In genomic region chr5:24729797-24730487, GRCm38 (mm10) we compare ENCODE assay signal across 8 mouse cellular contexts. TPM values are rescaled to one million over a fixed set of nuclear protein-coding genes. Genes with fewer than 3 reads are reported as not detected.
DNase-seq lines count a peak whose midpoint lies in the region; ATAC-seq and TF ChIP-seq lines count a peak whose summit lies in the region.

No protein-coding gene starts in this region.

- no peak for TF ChIP-seq EP300 in lung, postnatal 0 days (IDR thresholded peaks at IDR 0.05)
- no peak for TF ChIP-seq EP300 in liver, embryonic 14.5 days (IDR thresholded peaks at IDR 0.05; ENCODE audit: low read depth)

- WGBS in lung, postnatal 0 days = 1% methylated on average over 47 of the region's 49 CpGs
- WGBS in forebrain, embryonic 16.5 days = 2% methylated on average over 46 of the region's 49 CpGs
- 5% methylated on average over 47 of the region's 49 CpGs for WGBS in liver, embryonic 14.5 days (ENCODE audit: insufficient replicate concordance)
- WGBS in stomach, embryonic 15.5 days = 1% methylated on average over 48 of the region's 49 CpGs

- peak overlapping the region; percentile 44 for H3K9ac ChIP-seq in lung, postnatal 0 days (replicated peaks; ENCODE audit: low read depth)
- H3K9ac ChIP-seq in forebrain, embryonic 16.5 days (replicated peaks; ENCODE audit: low read depth, low read length) = peak overlapping the region; percentile 52
- H3K9ac ChIP-seq in liver, embryonic 14.5 days (replicated peaks) = no peak overlapping the region
- peak overlapping the region; percentile 58 for H3K9ac ChIP-seq in stomach, embryonic 15.5 days

- peak overlapping the region; percentile 95 for H3K4me2 ChIP-seq in lung, postnatal 0 days (replicated peaks; ENCODE audit: low read depth, low read length)
- peak overlapping the region; percentile 58 for H3K4me2 ChIP-seq in forebrain, embryonic 16.5 days (ENCODE audit: low read length)
- peak overlapping the region; percentile 50 for H3K4me2 ChIP-seq in liver, embryonic 14.5 days (ENCODE audit: low read depth)
- H3K4me2 ChIP-seq in stomach, embryonic 15.5 days = peak overlapping the region; percentile 93

- H3K36me3 ChIP-seq in lung, postnatal 0 days (ENCODE audit: insufficient read depth, low read length) = no peaks in the 10 kb centered on the region
- no peaks in the 10 kb centered on the region for H3K36me3 ChIP-seq in forebrain, embryonic 16.5 days (ENCODE audit: control insufficient read depth, insufficient read depth)
- no peaks in the 10 kb centered on the region for H3K36me3 ChIP-seq in liver, embryonic 14.5 days (replicated peaks; ENCODE audit: control insufficient read depth, insufficient read depth, low read depth)
- H3K36me3 ChIP-seq in stomach, embryonic 15.5 days = no peaks in the 10 kb centered on the region

- H3K4me3 ChIP-seq in lung, postnatal 0 days (ENCODE audit: low read depth, low read length) = peak overlapping the region; percentile 50
- peak overlapping the region; percentile 42 for H3K4me3 ChIP-seq in forebrain, embryonic 16.5 days (replicated peaks; ENCODE audit: low read length)
- H3K4me3 ChIP-seq in liver, embryonic 14.5 days (ENCODE audit: insufficient read depth in 1 of 2, low read depth in 2 of 2, low read length in 2 of 2) = peak overlapping the region; percentile 35 to 39
- H3K4me3 ChIP-seq in stomach, embryonic 15.5 days (replicated peaks) = peak overlapping the region; percentile 57

- H3K27me3 ChIP-seq in lung, postnatal 0 days (replicated peaks; ENCODE audit: insufficient read depth, low read length) = no peaks in the 10 kb centered on the region
- peaks cover 29% of the 10 kb centered on the region for H3K27me3 ChIP-seq in forebrain, embryonic 16.5 days (replicated peaks; ENCODE audit: control insufficient read depth, insufficient read depth, low read length)
- peaks cover 33% of the 10 kb centered on the region for H3K27me3 ChIP-seq in liver, embryonic 14.5 days (ENCODE audit: control insufficient read depth, insufficient read depth, low read length)
- H3K27me3 ChIP-seq in stomach, embryonic 15.5 days (replicated peaks) = no peaks in the 10 kb centered on the region

- H3K9me3 ChIP-seq in lung, postnatal 0 days (ENCODE audit: low read length) = no peaks in the 10 kb centered on the region
- H3K9me3 ChIP-seq in forebrain, embryonic 16.5 days (ENCODE audit: control insufficient read depth, low read length) = no peaks in the 10 kb centered on the region
- H3K9me3 ChIP-seq in liver, embryonic 14.5 days (ENCODE audit: control insufficient read depth, low read length) = no peaks in the 10 kb centered on the region
- no peaks in the 10 kb centered on the region for H3K9me3 ChIP-seq in stomach, embryonic 15.5 days

- TF ChIP-seq CTCF in lung, postnatal 0 days (IDR thresholded peaks at IDR 0.05) = no peak
- TF ChIP-seq CTCF in liver, embryonic 14.5 days (IDR thresholded peaks at IDR 0.05; ENCODE audit: low read depth) = no peak

- ATAC-seq in lung, postnatal 0 days = 0 out of 2 replicates have a peak, but pooled peaks have one; percentile 4
- ATAC-seq in forebrain, embryonic 16.5 days = no peak; the same call in 1 of the 2 replicates
- ATAC-seq in liver, embryonic 14.5 days (ENCODE audit: insufficient read depth) = no peak
- no peak for ATAC-seq in stomach, embryonic 15.5 days (ENCODE audit: insufficient read depth, low FRiP score, low read depth)

- peak; percentile 36 for DNase-seq in lung, postnatal 0 days (ENCODE audit: low spot score)
- DNase-seq in lung, adult 18-20 months = no peak
- no peak for DNase-seq in liver, embryonic 14.5 days (ENCODE audit: low read depth in 3 of 3, low spot score in 3 of 3)
- DNase-seq in layer of hippocampus, adult 9-11 months = no peak
- DNase-seq in gastrocnemius, adult 8-10 months (ENCODE audit: low spot score in 2 of 2) = no peak
- no peak for DNase-seq in lung, postnatal 10 days

- H3K4me1 ChIP-seq in lung, postnatal 0 days (ENCODE audit: insufficient read depth, low read depth, low read length) = peaks cover 4% of the 10 kb centered on the region; the same call in 1 of the 2 replicates
- H3K4me1 ChIP-seq in forebrain, embryonic 16.5 days (replicated peaks; ENCODE audit: control insufficient read depth, insufficient read depth, low read length) = peaks cover 15% of the 10 kb centered on the region
- H3K4me1 ChIP-seq in liver, embryonic 14.5 days (replicated peaks; ENCODE audit: control insufficient read depth in 2 of 2, insufficient read depth in 2 of 2, low read length in 1 of 2) = peaks cover 3 to 9% of the 10 kb centered on the region in 2 experiments; a peak in 2 of 4 replicates
- H3K4me1 ChIP-seq in stomach, embryonic 15.5 days = peaks cover 28% of the 10 kb centered on the region

- peak overlapping the region; percentile 2; the same call in 1 of the 2 replicates for H3K27ac ChIP-seq in lung, postnatal 0 days (ENCODE audit: low read length)
- H3K27ac ChIP-seq in forebrain, embryonic 16.5 days (ENCODE audit: low read length) = no peak overlapping the region
- H3K27ac ChIP-seq in liver, embryonic 14.5 days = no peak overlapping the region
- H3K27ac ChIP-seq in stomach, embryonic 15.5 days = 0 out of 2 replicates have a peak overlapping the region, but pooled peaks have one; percentile 4

RNA-seq across cellular contexts. Expression of gene Wdr86, which starts 0.6 kb away (rescaled TPM):
- polyA plus RNA-seq in lung, postnatal 0 days (2015; fragmentation: Nextera tagmentation; extraction: Ambion mirVana) = 11.0 and 12.5 TPM in 2 replicates
- polyA plus RNA-seq in forebrain, embryonic 16.5 days (2015; fragmentation: Nextera tagmentation; extraction: Ambion mirVana) = 4.7 and 5.1 TPM in 2 replicates
- 1.4 TPM in 2 replicates for polyA plus RNA-seq in liver, embryonic 14.5 days (2012; rRNA removed)
- 1.1 and 1.5 TPM in 2 replicates for polyA plus RNA-seq in liver, embryonic 14.5 days (2014; fragmentation: Nextera tagmentation; extraction: Ambion mirVana)
- 14.3 and 15.1 TPM in 2 replicates for polyA plus RNA-seq in stomach, embryonic 15.5 days (2015; fragmentation: Nextera tagmentation; extraction: Ambion mirVana)
- total RNA-seq in gastrocnemius, adult 8-10 months (2022) = under 1 TPM in 1 of 4 experiments, not detected in 3; 0.18 TPM

RNA-seq across cellular contexts. Expression of gene Crygn, which starts 27.9 kb away (rescaled TPM):
- polyA plus RNA-seq in lung, postnatal 0 days (2015; fragmentation: Nextera tagmentation; extraction: Ambion mirVana) = 5.8 TPM in 2 replicates
- polyA plus RNA-seq in forebrain, embryonic 16.5 days (2015; fragmentation: Nextera tagmentation; extraction: Ambion mirVana) = 2.5 TPM in 1 of 2 replicates, not detected in the other
- 0.06 TPM in 1 of 2 replicates, not detected in the other for polyA plus RNA-seq in liver, embryonic 14.5 days (2012; rRNA removed)
- polyA plus RNA-seq in liver, embryonic 14.5 days (2014; fragmentation: Nextera tagmentation; extraction: Ambion mirVana) = 1.2 TPM in 1 of 2 replicates, not detected in the other
- polyA plus RNA-seq in stomach, embryonic 15.5 days (2015; fragmentation: Nextera tagmentation; extraction: Ambion mirVana) = 1.6 and 1.7 TPM in 2 replicates
- total RNA-seq in gastrocnemius, adult 8-10 months (2022) = not detected

RNA-seq across cellular contexts. Expression of gene Nub1, which starts 44.6 kb away (rescaled TPM):
- polyA plus RNA-seq in lung, postnatal 0 days (2015; fragmentation: Nextera tagmentation; extraction: Ambion mirVana) = 33.0 and 34.5 TPM in 2 replicates
- 70.0 and 71.2 TPM in 2 replicates for polyA plus RNA-seq in forebrain, embryonic 16.5 days (2015; fragmentation: Nextera tagmentation; extraction: Ambion mirVana)
- 6.7 and 10.8 TPM in 2 replicates for polyA plus RNA-seq in liver, embryonic 14.5 days (2012; rRNA removed)
- 10.5 and 11.9 TPM in 2 replicates for polyA plus RNA-seq in liver, embryonic 14.5 days (2014; fragmentation: Nextera tagmentation; extraction: Ambion mirVana)
- polyA plus RNA-seq in stomach, embryonic 15.5 days (2015; fragmentation: Nextera tagmentation; extraction: Ambion mirVana) = 26.7 and 31.5 TPM in 2 replicates
- 10 to 100 TPM; 30.6 to 36.8 (median 34.1) TPM for total RNA-seq in gastrocnemius, adult 8-10 months (2022)

Comparison
In these comparisons a context has a peak if more than half of its experiments do, and no peak if none do; other contexts are left out.
1. H3K27ac ChIP-seq: peak in lung, postnatal 0 days (single experiment) and stomach, embryonic 15.5 days (single experiment); none in forebrain, embryonic 16.5 days (single experiment) and liver, embryonic 14.5 days (single experiment).
2. Peak in every context shown above with its lines, with median percentiles within 50 percentile points of each other: H3K4me2 ChIP-seq and H3K4me3 ChIP-seq.